Mouse (Mus musculus): ENCODE measurements around the gene Zfp786. TPM values are rescaled to one million over a fixed set of nuclear protein-coding genes. Genes with fewer than 3 reads are reported as not detected.
A peak's percentile ranks its signal among the peaks of the same experiment; 100 is the strongest.
"Not testable (repeated sequence)": the region's sequence is repeated elsewhere in the genome, so short reads cannot be mapped to it uniquely, and the experiment has no call there.

Zfp786 gene
- polyA plus RNA-seq (2015; fragmentation: Nextera tagmentation; extraction: Ambion mirVana): 1.1 and 1.8 TPM in 2 replicates

GRCm38 (mm10) chr6:47830104-47831078 is at the start of gene Zfp786:
Gene Zfp786 (minus strand): TSS chr6:47830867.
- Histone ChIP-seq H3K9me3 (replicated peaks) (no peaks in the 10 kb centered on the region), H3K9ac (peak within 1 kb of the TSS; percentile 85), H3K4me1 (replicated peaks) (peaks cover 8% of the 10 kb centered on the region), H3K4me3 (peak within 1 kb of the TSS; percentile 84), H3K27ac (peak within 1 kb of the TSS; percentile 64), H3K4me2 (peak within 1 kb of the TSS; percentile 77), H3K27me3 (no peaks in the 10 kb centered on the region), H3K36me3 (no peaks in the 10 kb centered on the region)
- ATAC-seq (replicated peaks; ENCODE audit: insufficient number of reproducible peaks, insufficient read depth, low FRiP score, low read depth): peak; percentile 92
- 2% methylated on average over 64 of the region's 64 CpGs for WGBS

GRCm38 (mm10) chr6:47880166-47880565 is 49.5 kb upstream of the Zfp786 start:
- H3K27me3 ChIP-seq: no peaks in the 10 kb centered on the region
- H3K4me2 ChIP-seq: no peak overlapping the region
- no peak overlapping the region for H3K27ac ChIP-seq
- H3K36me3 ChIP-seq: peaks cover 47% of the 10 kb centered on the region
- no peak overlapping the region for H3K9ac ChIP-seq
- no peaks in the 10 kb centered on the region for H3K9me3 ChIP-seq (replicated peaks)
- no peak for ATAC-seq (replicated peaks; ENCODE audit: insufficient number of reproducible peaks, insufficient read depth, low FRiP score, low read depth)
- 87% methylated on average over 10 of the region's 10 CpGs for WGBS
- H3K4me3 ChIP-seq: no peak overlapping the region
- H3K4me1 ChIP-seq (replicated peaks): peaks cover 16% of the 10 kb centered on the region

GRCm38 (mm10) chr6:47879049-47879716 is 48.5 kb upstream of the Zfp786 start:
- Histone ChIP-seq H3K4me2 (peak overlapping the region; percentile 86), H3K9me3 (replicated peaks) (no peaks in the 10 kb centered on the region), H3K9ac (0 out of 2 replicates have a peak overlapping the region, but pooled peaks have one; percentile 94), H3K27ac (no peak overlapping the region), H3K27me3 (no peaks in the 10 kb centered on the region), H3K4me3 (peak overlapping the region; percentile 97), H3K36me3 (peaks cover 39% of the 10 kb centered on the region), H3K4me1 (replicated peaks) (peaks cover 16% of the 10 kb centered on the region)
- no peak for ATAC-seq (replicated peaks; ENCODE audit: insufficient number of reproducible peaks, insufficient read depth, low FRiP score, low read depth)
- 62% methylated on average over 4 of the region's 4 CpGs for WGBS

GRCm38 (mm10) chr6:47878593-47878992 is 47.9 kb upstream of the Zfp786 start:
- 47% methylated on average over 3 of the region's 3 CpGs for WGBS
- Histone ChIP-seq H3K4me1 (replicated peaks) (peaks cover 16% of the 10 kb centered on the region), H3K4me2 (peak overlapping the region; percentile 86), H3K36me3 (peaks cover 33% of the 10 kb centered on the region), H3K27me3 (no peaks in the 10 kb centered on the region), H3K4me3 (peak overlapping the region; percentile 97), H3K9me3 (replicated peaks) (no peaks in the 10 kb centered on the region), H3K27ac (no peak overlapping the region; the same call in 1 of the 2 replicates), H3K9ac (peak overlapping the region; percentile 94)
- no peak for ATAC-seq (replicated peaks; ENCODE audit: insufficient number of reproducible peaks, insufficient read depth, low FRiP score, low read depth)

GRCm38 (mm10) chr6:47878133-47878514 is 47.5 kb upstream of the Zfp786 start:
- peaks cover 29% of the 10 kb centered on the region for H3K36me3 ChIP-seq
- H3K27me3 ChIP-seq: no peaks in the 10 kb centered on the region
- H3K4me3 ChIP-seq: peak overlapping the region; percentile 97
- 3% methylated on average over 11 of the region's 11 CpGs for whole genome bisulfite sequencing
- H3K27ac ChIP-seq: peak overlapping the region; percentile 99
- ATAC-seq (replicated peaks; ENCODE audit: insufficient number of reproducible peaks, insufficient read depth, low FRiP score, low read depth): no peak
- H3K4me2 ChIP-seq: peak overlapping the region; percentile 86
- H3K4me1 ChIP-seq (replicated peaks): peaks cover 16% of the 10 kb centered on the region
- no peaks in the 10 kb centered on the region for H3K9me3 ChIP-seq (replicated peaks)
- peak overlapping the region; percentile 94 for H3K9ac ChIP-seq

GRCm38 (mm10) chr6:47877461-47878132 is 46.9 kb upstream of the Zfp786 start:
- peak; percentile 95 for ATAC-seq (replicated peaks; ENCODE audit: insufficient number of reproducible peaks, insufficient read depth, low FRiP score, low read depth)
- WGBS: under 1% methylated on average over 65 of the region's 71 CpGs
- Histone ChIP-seq H3K36me3 (peaks cover 24% of the 10 kb centered on the region), H3K27ac (peak overlapping the region; percentile 99), H3K4me1 (replicated peaks) (peaks cover 16% of the 10 kb centered on the region), H3K27me3 (no peaks in the 10 kb centered on the region), H3K4me2 (peak overlapping the region; percentile 86), H3K9me3 (replicated peaks) (no peaks in the 10 kb centered on the region), H3K9ac (peak overlapping the region; percentile 94), H3K4me3 (peak overlapping the region; percentile 97)

- peak within 1 kb of the TSS; percentile 86 for H3K4me2 ChIP-seq
- WGBS: 6% methylated on average over 9 of the region's 9 CpGs
- peaks cover 16% of the 10 kb centered on the region for H3K4me1 ChIP-seq (replicated peaks)
- no peak for ATAC-seq (replicated peaks; ENCODE audit: insufficient number of reproducible peaks, insufficient read depth, low FRiP score, low read depth)
- H3K27me3 ChIP-seq: no peaks in the 10 kb centered on the region
- peak within 1 kb of the TSS; percentile 99 for H3K27ac ChIP-seq
- peak within 1 kb of the TSS; percentile 97 for H3K4me3 ChIP-seq
- H3K36me3 ChIP-seq: peaks cover 19% of the 10 kb centered on the region
- H3K9me3 ChIP-seq (replicated peaks): no peaks in the 10 kb centered on the region
- peak within 1 kb of the TSS; percentile 94 for H3K9ac ChIP-seq
These were observed 46.4 kb upstream of the Zfp786 start, which contains the start of gene Zfp282 for GRCm38 (mm10) chr6:47877058-47877457. Gene Zfp282 (plus strand): TSS chr6:47877204.

GRCm38 (mm10) chr6:47872266-47872665 is 41.6 kb upstream of the Zfp786 start:
- no peaks in the 10 kb centered on the region for H3K27me3 ChIP-seq
- peaks cover under 1% of the 10 kb centered on the region; the same call in 1 of the 2 replicates for H3K36me3 ChIP-seq
- H3K4me3 ChIP-seq: no peak overlapping the region
- WGBS: 84% methylated on average over 5 of the region's 5 CpGs
- no peak overlapping the region for H3K4me2 ChIP-seq
- no peaks in the 10 kb centered on the region for H3K4me1 ChIP-seq (replicated peaks)
- ATAC-seq (replicated peaks; ENCODE audit: insufficient number of reproducible peaks, insufficient read depth, low FRiP score, low read depth): no peak
- no peaks in the 10 kb centered on the region for H3K9me3 ChIP-seq (replicated peaks)
- H3K27ac ChIP-seq: no peak overlapping the region
- H3K9ac ChIP-seq: no peak overlapping the region

- WGBS: 86% methylated on average over 3 of the region's 3 CpGs
These were observed 27.1 kb upstream of the Zfp786 start for GRCm38 (mm10) chr6:47857729-47858128.

GRCm38 (mm10) chr6:47857241-47857640 is 26.6 kb upstream of the Zfp786 start:
- WGBS: 86% methylated on average over 6 of the region's 6 CpGs
- Histone ChIP-seq H3K4me1 (replicated peaks) (no peaks in the 10 kb centered on the region), H3K9ac (no peak overlapping the region), H3K9me3 (replicated peaks) (no peaks in the 10 kb centered on the region), H3K27ac (no peak overlapping the region), H3K4me2 (no peak overlapping the region), H3K27me3 (no peaks in the 10 kb centered on the region), H3K36me3 (peaks cover 18% of the 10 kb centered on the region), H3K4me3 (no peak overlapping the region)
- ATAC-seq (replicated peaks; ENCODE audit: insufficient number of reproducible peaks, insufficient read depth, low FRiP score, low read depth): no peak

More at GRCm38 (mm10) chr6:47857729-47858128, 27.1 kb upstream of the Zfp786 start:
- H3K36me3 ChIP-seq: peaks cover 18% of the 10 kb centered on the region
- H3K9me3 ChIP-seq (replicated peaks); H3K27ac ChIP-seq; H3K27me3 ChIP-seq; ATAC-seq (replicated peaks; ENCODE audit: insufficient number of reproducible peaks, insufficient read depth, low FRiP score, low read depth); H3K9ac ChIP-seq; H3K4me1 ChIP-seq (replicated peaks); H3K4me3 ChIP-seq; H3K4me2 ChIP-seq: not testable (repeated sequence)

- H3K4me2 ChIP-seq: no peak overlapping the region
- no peaks in the 10 kb centered on the region for H3K4me1 ChIP-seq (replicated peaks)
- H3K27me3 ChIP-seq: no peaks in the 10 kb centered on the region
- no peaks in the 10 kb centered on the region for H3K9me3 ChIP-seq (replicated peaks)
- H3K9ac ChIP-seq: no peak overlapping the region
- ATAC-seq (replicated peaks; ENCODE audit: insufficient number of reproducible peaks, insufficient read depth, low FRiP score, low read depth): no peak
- H3K4me3 ChIP-seq: no peak overlapping the region
- H3K27ac ChIP-seq: no peak overlapping the region
- no peaks in the 10 kb centered on the region for H3K36me3 ChIP-seq
These were observed 15.1 kb upstream of the Zfp786 start for GRCm38 (mm10) chr6:47845779-47846178.
